Mouse (Mus musculus): ENCODE data around the gene Pik3cd. TPM values are rescaled to one million over a fixed set of nuclear protein-coding genes. Genes with fewer than 3 reads are reported as not detected.

Pik3cd gene
- polyA plus RNA-seq, 1 experiment from 2014 or later: 4.8 TPM

GRCm38 (mm10) chr4:149727636-149728035 is 25.3 kb upstream of the Pik3cd start:
- ATAC-seq: no peak
- no peak overlapping the region for H3K4me3 ChIP-seq (ENCODE audit: low read length)
- H3K4me2 ChIP-seq (ENCODE audit: low read depth, low read length): no peak overlapping the region
- no peak overlapping the region for H3K9ac ChIP-seq (ENCODE audit: low read depth, low read length)
- H3K36me3 ChIP-seq (ENCODE audit: control insufficient read depth, insufficient read depth, low read length): peaks cover 16% of the 10 kb centered on the region; the same call in 1 of the 2 replicates
- H3K4me1 ChIP-seq (ENCODE audit: control insufficient read depth, insufficient read depth, low read length): peaks cover 9% of the 10 kb centered on the region; the same call in 1 of the 2 replicates
- H3K27ac ChIP-seq (ENCODE audit: low read length): no peak overlapping the region
- no peaks in the 10 kb centered on the region for H3K27me3 ChIP-seq (replicated peaks; ENCODE audit: control insufficient read depth, insufficient read depth, low read length)
- WGBS: 95% methylated on average over 5 of the region's 5 CpGs
- H3K9me3 ChIP-seq (ENCODE audit: control insufficient read depth, low read length): no peaks in the 10 kb centered on the region

- H3K27ac ChIP-seq (ENCODE audit: low read length): no peak overlapping the region
- no peaks in the 10 kb centered on the region for H3K9me3 ChIP-seq (ENCODE audit: control insufficient read depth, low read length)
- H3K27me3 ChIP-seq (replicated peaks; ENCODE audit: control insufficient read depth, insufficient read depth, low read length): no peaks in the 10 kb centered on the region
- H3K9ac ChIP-seq (ENCODE audit: low read depth, low read length): no peak overlapping the region
- H3K36me3 ChIP-seq (ENCODE audit: control insufficient read depth, insufficient read depth, low read length): peaks cover 16% of the 10 kb centered on the region; the same call in 1 of the 2 replicates
- no peak for ATAC-seq
- no peak overlapping the region for H3K4me2 ChIP-seq (ENCODE audit: low read depth, low read length)
- no peak overlapping the region for H3K4me3 ChIP-seq (ENCODE audit: low read length)
- WGBS: 67% methylated on average over 15 of the region's 15 CpGs
- H3K4me1 ChIP-seq (ENCODE audit: control insufficient read depth, insufficient read depth, low read length): 0 out of 2 replicates have a peak, but pooled peaks cover under 1% of the 10 kb centered on the region
Measured at GRCm38 (mm10) chr4:149725661-149726350, 23.4 kb upstream of the Pik3cd start.

DNA sequence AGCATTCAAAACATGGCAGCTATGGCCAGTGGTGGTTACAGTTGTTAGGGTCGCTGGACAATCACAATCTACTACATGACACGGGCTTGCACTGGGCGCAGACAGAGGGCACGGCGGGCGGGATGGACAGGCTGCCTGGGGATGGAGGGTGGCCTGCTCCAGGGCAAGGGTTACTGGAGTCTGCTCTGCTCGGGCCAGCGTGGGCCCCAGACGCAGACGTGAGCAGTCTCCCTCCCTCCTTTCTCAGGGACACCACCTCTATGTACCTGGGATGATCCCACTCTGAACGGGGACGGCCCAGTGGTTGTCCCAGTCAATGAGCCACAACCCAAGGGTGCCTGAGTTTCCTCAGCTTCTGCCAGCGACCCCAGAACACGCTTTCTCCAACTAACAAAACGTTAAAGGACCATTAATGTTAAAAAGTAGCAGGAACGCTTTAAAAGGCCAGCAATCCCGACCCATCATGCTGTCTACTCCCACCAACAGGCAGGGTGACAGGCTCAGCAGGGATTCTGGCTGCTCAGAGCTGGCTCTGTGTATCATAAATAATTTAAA is 22.6 kb upstream of the Pik3cd start:
- Histone ChIP-seq H3K9me3 (ENCODE audit: control insufficient read depth, low read length) (no peaks in the 10 kb centered on the region), H3K4me2 (ENCODE audit: low read depth, low read length) (no peak overlapping the region), H3K36me3 (ENCODE audit: control insufficient read depth, insufficient read depth, low read length) (peaks cover 24% of the 10 kb centered on the region; the same call in 1 of the 2 replicates), H3K27ac (ENCODE audit: low read length) (no peak overlapping the region), H3K27me3 (replicated peaks; ENCODE audit: control insufficient read depth, insufficient read depth, low read length) (no peaks in the 10 kb centered on the region), H3K4me1 (ENCODE audit: control insufficient read depth, insufficient read depth, low read length) (no peaks in the 10 kb centered on the region), H3K4me3 (ENCODE audit: low read length) (no peak overlapping the region), H3K9ac (ENCODE audit: low read depth, low read length) (no peak overlapping the region)
- 90% methylated on average over 16 of the region's 17 CpGs for WGBS
- ATAC-seq: no peak

GRCm38 (mm10) chr4:149723855-149724731 is 21.7 kb upstream of the Pik3cd start:
- H3K9ac ChIP-seq (ENCODE audit: low read depth, low read length): no peak overlapping the region
- no peak overlapping the region for H3K27ac ChIP-seq (ENCODE audit: low read length)
- H3K4me1 ChIP-seq (ENCODE audit: control insufficient read depth, insufficient read depth, low read length): no peaks in the 10 kb centered on the region
- no peaks in the 10 kb centered on the region for H3K27me3 ChIP-seq (replicated peaks; ENCODE audit: control insufficient read depth, insufficient read depth, low read length)
- H3K4me3 ChIP-seq (ENCODE audit: low read length): no peak overlapping the region
- no peak overlapping the region for H3K4me2 ChIP-seq (ENCODE audit: low read depth, low read length)
- no peaks in the 10 kb centered on the region for H3K9me3 ChIP-seq (ENCODE audit: control insufficient read depth, low read length)
- ATAC-seq: peak; percentile 39; the same call in 1 of the 2 replicates
- WGBS: 75% methylated on average over 17 of the region's 17 CpGs
- peaks cover 25% of the 10 kb centered on the region; the same call in 1 of the 2 replicates for H3K36me3 ChIP-seq (ENCODE audit: control insufficient read depth, insufficient read depth, low read length)

- Histone ChIP-seq H3K27ac (ENCODE audit: low read length) (no peak overlapping the region), H3K27me3 (replicated peaks; ENCODE audit: control insufficient read depth, insufficient read depth, low read length) (no peaks in the 10 kb centered on the region), H3K4me1 (ENCODE audit: control insufficient read depth, insufficient read depth, low read length) (no peaks in the 10 kb centered on the region), H3K4me3 (ENCODE audit: low read length) (no peak overlapping the region), H3K36me3 (ENCODE audit: control insufficient read depth, insufficient read depth, low read length) (peaks cover 32% of the 10 kb centered on the region), H3K9me3 (ENCODE audit: control insufficient read depth, low read length) (no peaks in the 10 kb centered on the region), H3K9ac (ENCODE audit: low read depth, low read length) (no peak overlapping the region), H3K4me2 (ENCODE audit: low read depth, low read length) (no peak overlapping the region)
- no peak for ATAC-seq
- 90% methylated on average over 12 of the region's 12 CpGs for WGBS
Measured at GRCm38 (mm10) chr4:149723021-149723390, 20.6 kb upstream of the Pik3cd start.

- Histone ChIP-seq H3K9ac (ENCODE audit: low read depth, low read length) (no peak overlapping the region), H3K36me3 (ENCODE audit: control insufficient read depth, insufficient read depth, low read length) (peaks cover 33% of the 10 kb centered on the region), H3K4me1 (ENCODE audit: control insufficient read depth, insufficient read depth, low read length) (no peaks in the 10 kb centered on the region), H3K27ac (ENCODE audit: low read length) (no peak overlapping the region), H3K27me3 (replicated peaks; ENCODE audit: control insufficient read depth, insufficient read depth, low read length) (no peaks in the 10 kb centered on the region), H3K4me3 (ENCODE audit: low read length) (no peak overlapping the region), H3K9me3 (ENCODE audit: control insufficient read depth, low read length) (no peaks in the 10 kb centered on the region), H3K4me2 (ENCODE audit: low read depth, low read length) (no peak overlapping the region)
- no peak for ATAC-seq
- 81% methylated on average over 24 of the region's 24 CpGs for WGBS
Measured at GRCm38 (mm10) chr4:149722104-149723020, 20.0 kb upstream of the Pik3cd start.

GRCm38 (mm10) chr4:149721163-149721562 is 18.8 kb upstream of the Pik3cd start:
- no peak for ATAC-seq
- WGBS: 70% methylated on average over 8 of the region's 8 CpGs
- Histone ChIP-seq H3K9ac (ENCODE audit: low read depth, low read length) (no peak overlapping the region), H3K27ac (ENCODE audit: low read length) (no peak overlapping the region), H3K4me2 (ENCODE audit: low read depth, low read length) (no peak overlapping the region), H3K27me3 (replicated peaks; ENCODE audit: control insufficient read depth, insufficient read depth, low read length) (no peaks in the 10 kb centered on the region), H3K9me3 (ENCODE audit: control insufficient read depth, low read length) (no peaks in the 10 kb centered on the region), H3K4me3 (ENCODE audit: low read length) (no peak overlapping the region), H3K4me1 (ENCODE audit: control insufficient read depth, insufficient read depth, low read length) (no peaks in the 10 kb centered on the region), H3K36me3 (ENCODE audit: control insufficient read depth, insufficient read depth, low read length) (peaks cover 30% of the 10 kb centered on the region)

DNA sequence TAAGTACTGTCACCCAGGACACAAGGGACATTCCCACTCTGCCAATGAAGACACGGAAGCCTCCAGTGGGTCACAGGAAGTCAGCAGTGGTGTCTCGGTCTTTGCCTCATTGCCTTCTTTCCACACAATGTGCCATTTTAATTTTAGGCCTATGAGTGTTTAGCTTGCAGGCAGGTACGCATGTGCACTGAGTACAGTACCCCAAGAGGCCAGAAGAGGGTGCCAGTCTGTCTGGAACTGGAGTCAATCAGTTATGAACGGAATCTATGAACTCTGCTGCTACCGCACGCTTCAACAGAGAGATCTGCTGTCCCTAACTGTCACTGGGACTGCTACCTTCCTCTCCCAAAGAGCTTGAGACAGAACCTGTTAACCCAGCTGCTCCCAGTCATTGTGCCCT is 17.3 kb upstream of the Pik3cd start:
- 78% methylated on average over 6 of the region's 6 CpGs for WGBS
- Histone ChIP-seq H3K27me3 (replicated peaks; ENCODE audit: control insufficient read depth, insufficient read depth, low read length) (no peaks in the 10 kb centered on the region), H3K27ac (ENCODE audit: low read length) (no peak overlapping the region), H3K4me2 (ENCODE audit: low read depth, low read length) (no peak overlapping the region), H3K9ac (ENCODE audit: low read depth, low read length) (no peak overlapping the region), H3K4me3 (ENCODE audit: low read length) (no peak overlapping the region), H3K36me3 (ENCODE audit: control insufficient read depth, insufficient read depth, low read length) (peaks cover 33% of the 10 kb centered on the region), H3K9me3 (ENCODE audit: control insufficient read depth, low read length) (no peaks in the 10 kb centered on the region), H3K4me1 (ENCODE audit: control insufficient read depth, insufficient read depth, low read length) (no peaks in the 10 kb centered on the region)
- no peak for ATAC-seq

Data from intestine, embryonic 16.5 days (tissue).